Mouse (Mus musculus): Measurements from ENCODE around the gene Hhat. TPM values are rescaled to one million over a fixed set of nuclear protein-coding genes. Genes with fewer than 3 reads are reported as not detected.

Gene Hhat
- total RNA-seq, 2 experiments from 2014 or later: 0.81 to 1.3 TPM

- DNase-seq (ENCODE audit: extremely low spot score in 1 of 2, low spot score in 2 of 2): no peak
- H3K27ac ChIP-seq: no peak overlapping the region
- H3K4me3 ChIP-seq: no peak overlapping the region
- intact Hi-C loops (cut with DNase I): loop anchor here (5.0 to 10.0 kb wide), 2 partner anchors 192 to 340 kb away; no protein-coding TSS in a partner anchor
- TF ChIP-seq CTCF (IDR thresholded peaks at IDR 0.05): no peak
Measured at GRCm38 (mm10) chr1:192522376-192523178, 248.4 kb downstream of the Hhat start.

- Histone ChIP-seq H3K27ac (no peak overlapping the region), H3K4me3 (no peak overlapping the region)
- intact Hi-C loops (cut with DNase I): loop anchor here (5.0 to 10.0 kb wide), 2 partner anchors 194 to 339 kb away; no protein-coding TSS in a partner anchor
- TF ChIP-seq CTCF (IDR thresholded peaks at IDR 0.05): no peak
- no peak for DNase-seq (ENCODE audit: extremely low spot score in 1 of 2, low spot score in 2 of 2)
Measured at GRCm38 (mm10) chr1:192520836-192521435, 250.1 kb downstream of the Hhat start.

DNA sequence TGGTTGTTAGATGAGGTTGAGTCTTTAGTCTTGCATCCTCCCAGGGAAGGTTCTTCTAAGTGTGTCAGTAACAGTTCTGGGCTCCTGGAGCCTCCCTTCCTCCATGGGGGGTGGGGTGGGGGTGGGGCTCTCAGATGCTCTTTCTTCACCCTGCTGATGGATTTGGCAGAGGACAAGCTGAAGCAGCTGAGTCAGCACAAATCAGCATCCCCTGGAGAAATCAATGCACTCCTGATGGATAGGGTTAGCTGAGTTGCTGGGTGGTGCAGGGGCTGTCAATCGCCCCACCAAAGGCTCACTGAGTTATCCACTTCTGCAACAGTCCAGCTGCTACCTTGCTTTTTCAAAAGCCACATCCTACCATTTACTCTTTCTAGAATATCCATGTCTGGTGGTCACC, 251.3 kb downstream of the Hhat start:
- Histone ChIP-seq H3K4me3 (no peak overlapping the region), H3K27ac (no peak overlapping the region)
- intact Hi-C loops (cut with DNase I): loop anchor here (5.0 to 10.0 kb wide), 2 partner anchors 195 to 337 kb away; no protein-coding TSS in a partner anchor
- no peak for DNase-seq (ENCODE audit: extremely low spot score in 1 of 2, low spot score in 2 of 2)
- no peak for TF ChIP-seq CTCF (IDR thresholded peaks at IDR 0.05)

GRCm38 (mm10) chr1:192515373-192515772, 255.7 kb downstream of the Hhat start:
- no peak for TF ChIP-seq CTCF (IDR thresholded peaks at IDR 0.05)
- no peak overlapping the region for H3K27ac ChIP-seq

DNA sequence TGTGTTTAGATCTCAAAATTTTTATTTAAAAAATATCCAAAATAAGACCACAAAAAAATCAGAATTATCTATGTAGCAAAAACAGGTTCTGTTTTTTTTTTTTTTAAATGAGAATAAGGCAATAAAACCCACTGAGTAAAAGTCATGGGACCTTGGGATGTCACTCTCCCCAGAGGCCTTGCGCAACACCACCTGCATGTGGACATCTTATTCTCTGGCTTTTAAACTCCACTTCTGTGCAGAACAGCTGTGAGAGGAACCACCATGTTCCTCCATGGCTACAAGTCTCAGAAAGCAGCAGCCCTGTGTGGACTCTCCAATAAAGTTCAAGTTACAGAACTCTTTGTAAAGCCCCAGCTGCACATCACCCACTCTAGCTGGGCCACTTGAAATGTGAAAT, 258.2 kb downstream of the Hhat start:
- H3K27ac ChIP-seq: no peak overlapping the region
- DNase-seq (ENCODE audit: extremely low spot score in 1 of 2, low spot score in 2 of 2): no peak
- no peak overlapping the region for H3K4me3 ChIP-seq
- no peak for TF ChIP-seq CTCF (IDR thresholded peaks at IDR 0.05)
- intact Hi-C loops (cut with DNase I): no loop called here

More at GRCm38 (mm10) chr1:192515373-192515772, 255.7 kb downstream of the Hhat start:
- intact Hi-C loops (cut with DNase I): no loop called here
- no peak for DNase-seq (ENCODE audit: extremely low spot score in 1 of 2, low spot score in 2 of 2)
- no peak overlapping the region for H3K4me3 ChIP-seq

DNA sequence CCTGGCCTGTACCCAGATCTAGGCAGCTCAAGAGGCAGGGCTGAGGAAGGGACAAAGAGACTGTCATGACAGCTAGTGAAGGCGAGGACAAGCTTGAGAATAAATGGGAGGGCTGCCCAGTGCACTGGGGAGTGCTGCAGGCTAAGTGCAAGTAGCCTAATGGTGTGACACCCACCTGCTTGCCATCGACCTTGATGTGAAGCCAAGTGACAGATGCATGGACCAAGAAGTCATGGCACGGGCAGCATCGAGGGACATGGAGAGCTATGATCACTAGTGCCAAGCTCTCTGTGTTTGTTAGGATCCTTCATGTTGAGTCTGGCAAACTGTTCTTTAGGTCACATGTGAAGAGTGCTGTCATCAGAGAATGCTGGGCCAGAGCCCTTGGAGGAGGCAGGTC, 267.4 kb downstream of the Hhat start:
- intact Hi-C loops (cut with DNase I): no loop called here
- TF ChIP-seq CTCF (IDR thresholded peaks at IDR 0.05): no peak
- Histone ChIP-seq H3K4me3 (no peak overlapping the region), H3K27ac (no peak overlapping the region)
- no peak for DNase-seq (ENCODE audit: extremely low spot score in 1 of 2, low spot score in 2 of 2)

DNA sequence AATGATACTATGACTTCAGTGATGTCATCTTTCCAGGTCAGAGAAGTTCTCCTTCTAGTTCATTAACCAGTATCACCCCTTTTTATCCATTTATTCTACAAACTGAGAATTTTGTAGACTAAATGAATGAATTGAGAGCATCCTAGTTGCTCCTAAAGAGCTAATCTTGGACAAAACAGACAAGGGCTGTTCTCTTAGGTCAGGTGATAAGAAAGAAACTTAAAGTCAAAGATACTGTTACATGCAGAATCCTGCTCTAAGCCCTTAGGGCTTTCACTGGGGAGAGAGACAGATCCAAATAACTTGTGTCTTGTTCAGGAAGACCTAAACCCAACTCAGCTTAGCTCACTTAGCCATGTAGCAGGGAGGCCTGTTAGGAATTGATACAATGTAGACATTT, 268.2 kb downstream of the Hhat start:
- DNase-seq (ENCODE audit: extremely low spot score in 1 of 2, low spot score in 2 of 2): no peak
- intact Hi-C loops (cut with DNase I): no loop called here
- TF ChIP-seq CTCF (IDR thresholded peaks at IDR 0.05): no peak
- Histone ChIP-seq H3K27ac (no peak overlapping the region), H3K4me3 (no peak overlapping the region)

GRCm38 (mm10) chr1:192502016-192502415, 269.0 kb downstream of the Hhat start:
- DNase-seq (ENCODE audit: extremely low spot score in 1 of 2, low spot score in 2 of 2): peak in 1 of 2 experiments; percentile 26
- Histone ChIP-seq H3K27ac (no peak overlapping the region), H3K4me3 (no peak overlapping the region)

GRCm38 (mm10) chr1:192497505-192497904, 273.5 kb downstream of the Hhat start:
- H3K27ac ChIP-seq: peak overlapping the region; percentile 75
- intact Hi-C loops (cut with DNase I): no loop called here
- DNase-seq (ENCODE audit: extremely low spot score in 1 of 2, low spot score in 2 of 2): no peak
- TF ChIP-seq CTCF (IDR thresholded peaks at IDR 0.05): no peak
- H3K4me3 ChIP-seq: no peak overlapping the region

More at GRCm38 (mm10) chr1:192502016-192502415, 269.0 kb downstream of the Hhat start:
- TF ChIP-seq CTCF (IDR thresholded peaks at IDR 0.05): no peak
- intact Hi-C loops (cut with DNase I): no loop called here

GRCm38 (mm10) chr1:192489908-192490825, 280.9 kb downstream of the Hhat start:
- intact Hi-C loops (cut with DNase I): loop anchor here (5.0 kb wide), 1 partner anchor 153 kb away; no protein-coding TSS in a partner anchor
- Histone ChIP-seq H3K27ac (peak overlapping the region; percentile 59; the same call in 1 of the 2 replicates), H3K4me3 (no peak overlapping the region)
- TF ChIP-seq CTCF (IDR thresholded peaks at IDR 0.05): no peak
- no peak for DNase-seq (ENCODE audit: extremely low spot score in 1 of 2, low spot score in 2 of 2)

GRCm38 (mm10) chr1:192487571-192487970, 283.5 kb downstream of the Hhat start:
- intact Hi-C loops (cut with DNase I): loop anchor here (5.0 kb wide), 1 partner anchor 150 kb away; no protein-coding TSS in a partner anchor
- H3K4me3 ChIP-seq: no peak overlapping the region
- H3K27ac ChIP-seq: no peak overlapping the region
- no peak for DNase-seq (ENCODE audit: extremely low spot score in 1 of 2, low spot score in 2 of 2)
- no peak for TF ChIP-seq CTCF (IDR thresholded peaks at IDR 0.05)
